11 mouse cellular contexts compared by ENCODE assay signal in the genomic region with DNA sequence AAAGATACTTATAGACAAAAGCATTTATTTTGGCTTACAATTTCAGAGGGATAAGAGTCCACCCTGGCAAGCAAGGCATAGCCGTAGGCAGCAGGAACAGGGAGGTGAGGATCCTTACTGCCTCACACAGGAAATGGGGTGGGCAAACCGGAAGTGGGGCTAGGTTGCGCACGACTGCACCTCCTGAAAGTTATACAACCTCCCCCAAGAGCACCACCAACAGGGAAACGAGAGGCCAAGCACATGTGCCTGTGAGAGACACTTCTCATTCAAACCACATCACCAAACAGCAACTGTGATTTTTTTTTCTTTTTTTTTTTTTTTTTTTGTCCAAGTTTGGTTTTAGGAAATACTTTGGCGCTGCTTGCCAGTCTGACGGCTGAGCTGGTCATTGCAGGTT.
"Had no signal": no experiment of that assay in that cellular context is flagged by ENCODE, and none has a peak within 500 bp of the region (broad histone marks: within the 10 kb centered on the region; RNA-seq: fewer than 3 reads in every experiment).

No protein-coding gene starts in this region.

- H3K9ac ChIP-seq: limb, embryonic 13.5 days; liver, embryonic 14.5 days; midbrain, embryonic 15.5 days; neural tube, embryonic 12.5 days had no signal

- H3K4me1 ChIP-seq: limb, embryonic 13.5 days; midbrain, embryonic 15.5 days; neural tube, embryonic 12.5 days had no signal

- H3K4me2 ChIP-seq: limb, embryonic 13.5 days; midbrain, embryonic 15.5 days; neural tube, embryonic 12.5 days had no signal

- H3K4me3 ChIP-seq: limb, embryonic 13.5 days; midbrain, embryonic 15.5 days; neural tube, embryonic 12.5 days had no signal

- DNase-seq: kidney, postnatal 10 days; left cerebral cortex, postnatal 4 days; lung, adult 2 months; lung, postnatal 36 days; thymus, postnatal 4 days had no signal

- H3K27me3 ChIP-seq: limb, embryonic 13.5 days; midbrain, embryonic 15.5 days; neural tube, embryonic 12.5 days had no signal

- H3K36me3 ChIP-seq: limb, embryonic 13.5 days; midbrain, embryonic 15.5 days; neural tube, embryonic 12.5 days had no signal

- ATAC-seq: lung, postnatal 0 days; midbrain, embryonic 15.5 days had no signal

- H3K9me3 ChIP-seq: limb, embryonic 13.5 days; midbrain, embryonic 15.5 days; neural tube, embryonic 12.5 days had no signal

- H3K27ac ChIP-seq: limb, embryonic 13.5 days; liver, embryonic 14.5 days; midbrain, embryonic 15.5 days; neural tube, embryonic 12.5 days; stomach, postnatal 0 days had no signal
